Mouse (Mus musculus) intestine, embryonic 15.5 days (tissue): ENCODE results near the gene Tor3a. TPM values are rescaled to one million over a fixed set of nuclear protein-coding genes. Genes with fewer than 3 reads are reported as not detected.

Experiments used
- polyA plus RNA-seq: library from polyadenylated mRNA; unstranded; fragments of >200 nt; fragmentation: Nextera tagmentation; extraction: Ambion mirVana; gene quantifications from 2 replicates; pipeline ENCODE4 v1.2.1, GENCODE M21; 2015

Gene Tor3a
- polyA plus RNA-seq, 1 experiment from 2014 or later, result 5.6 TPM

Other genes starting within 250 kb of the Tor3a start
- gene Soat1, start 200.0 kb downstream of the Tor3a start, polyA plus RNA-seq, result 78.4 and 88.6 TPM in 2 replicates
- 0.37 and 0.62 TPM in 2 replicates for gene Gm10031, start 150.3 kb downstream of the Tor3a start, polyA plus RNA-seq
- gene Abl2, start 115.6 kb downstream of the Tor3a start, polyA plus RNA-seq, result 2.6 and 3.2 TPM in 2 replicates
- gene Fam20b, start 44.7 kb upstream of the Tor3a start, polyA plus RNA-seq, result 45.5 and 48.0 TPM in 2 replicates
- gene Angptl1, start 164.2 kb upstream of the Tor3a start, polyA plus RNA-seq, result 29.4 and 29.6 TPM in 2 replicates